Mouse (Mus musculus) MEL (cell line): ENCODE measurements around the gene Jmjd1c. TPM values are rescaled to one million over a fixed set of nuclear protein-coding genes. Genes with fewer than 3 reads are reported as not detected.

ENCODE experiments used
- DNase-seq: peaks from one replicate; pipeline ENCODE4 v3.0.0; 2011; ENCODE audit warnings: low read depth, low spot score
- H3K27ac ChIP-seq: 2 replicates; pipeline ENCODE4 v1.5.1; 2012; ENCODE audit warnings: low read depth, mild to moderate bottlenecking, control low read depth, low read length, moderate library complexity; ENCODE audit not compliant: control insufficient read depth
- H3K27me3 ChIP-seq, 2 experiments: fragments of 150-350 bp in 1 of 2; sonication (generic) in 1 of 2; 2 replicates each; pipeline ENCODE4 v1.6.1; 2012; ENCODE audit warnings: low read length in 2 of 2, mild to moderate bottlenecking in 2 of 2, improper control_type of control experiment in 1 of 2, moderate library complexity in 1 of 2; ENCODE audit not compliant: insufficient read depth in 2 of 2, control insufficient read depth in 1 of 2
- H3K36me3 ChIP-seq, 2 experiments: 2 replicates each; pipeline ENCODE4 v1.6.1; 2012 to 2014; ENCODE audit warnings: low read length in 2 of 2, improper control_type of control experiment in 1 of 2, inconsistent platforms in 1 of 2, mild to moderate bottlenecking in 1 of 2; ENCODE audit not compliant: insufficient read depth in 2 of 2, control insufficient read depth in 1 of 2
- H3K4me1 ChIP-seq, 2 experiments: fragments of 150-350 bp in 1 of 2; sonication (generic) in 1 of 2; 2 replicates each; pipeline ENCODE4 v1.6.1; 2012; ENCODE audit warnings: low read length in 2 of 2, improper control_type of control experiment in 1 of 2, mild to moderate bottlenecking in 1 of 2; ENCODE audit not compliant: insufficient read depth in 2 of 2, control insufficient read depth in 1 of 2
- H3K4me3 ChIP-seq, 2 experiments: fragments of 150-350 bp in 1 of 2; sonication (generic) in 1 of 2; 2 replicates each; pipeline ENCODE4 v1.5.1; 2012; ENCODE audit warnings: low read depth in 2 of 2, low read length in 2 of 2, mild to moderate bottlenecking in 2 of 2, moderate library complexity in 2 of 2, control low read depth in 1 of 2, improper control_type of control experiment in 1 of 2; ENCODE audit not compliant: control insufficient read depth in 1 of 2, insufficient read depth in 1 of 2
- H3K79me2 ChIP-seq: 2 replicates; pipeline ENCODE4 v1.6.1; 2012; ENCODE audit warnings: mild to moderate bottlenecking, low read length, moderate library complexity; ENCODE audit not compliant: control insufficient read depth, poor library complexity, insufficient read depth
- H3K9ac ChIP-seq: 2 replicates; pipeline ENCODE4 v1.6.1; 2012; ENCODE audit warnings: low read depth, mild to moderate bottlenecking, control low read depth, low read length, moderate library complexity; ENCODE audit not compliant: control insufficient read depth, poor library complexity, severe bottlenecking
- H3K9me3 ChIP-seq: fragments of 150-350 bp; sonication (generic); replicated peaks from 2 replicates; pipeline ENCODE4 v1.6.1; 2012; ENCODE audit warnings: mild to moderate bottlenecking, low read length, improper control_type of control experiment, moderate library complexity; ENCODE audit not compliant: insufficient read depth
- BHLHE40 ChIP-seq: IDR thresholded peaks from 2 replicates; pipeline ENCODE4 v1.6.1; 2012; ENCODE audit warnings: low read depth, mild to moderate bottlenecking, inconsistent platforms, low read length, improper control_type of control experiment, borderline replicate concordance
- CHD1 ChIP-seq: IDR thresholded peaks from 2 replicates; pipeline ENCODE4 v1.6.1; 2012; ENCODE audit warnings: low read depth, mild to moderate bottlenecking, inconsistent platforms, low read length, improper control_type of control experiment
- CHD2 ChIP-seq: IDR thresholded peaks from 2 replicates; pipeline ENCODE4 v1.6.1; 2011; ENCODE audit warnings: low read length, improper control_type of control experiment
- CTCF ChIP-seq, 3 experiments: IDR thresholded peaks in 2 of 3; conservative IDR thresholded peaks in 1 of 3; 2 replicates each; pipeline ENCODE4 v1.5.1; 2011 to 2012; ENCODE audit warnings: low read length in 3 of 3, low read depth in 2 of 3, mild to moderate bottlenecking in 2 of 3, improper control_type of control experiment in 1 of 3, inconsistent platforms in 1 of 3, mixed read lengths in 1 of 3, moderate library complexity in 1 of 3; ENCODE audit not compliant: control insufficient read depth in 1 of 3, insufficient read depth in 1 of 3, poor library complexity in 1 of 3, severe bottlenecking in 1 of 3
- EP300 ChIP-seq, 2 experiments: IDR thresholded peaks; 2 replicates each; pipeline ENCODE4 v1.6.1; 2011; ENCODE audit warnings: improper control_type of control experiment in 2 of 2, low read length in 2 of 2, low read depth in 1 of 2, mild to moderate bottlenecking in 1 of 2
- ETS1 ChIP-seq: IDR thresholded peaks from 2 replicates; pipeline ENCODE4 v1.6.1; 2012; ENCODE audit warnings: low read depth, mild to moderate bottlenecking, inconsistent platforms, low read length, improper control_type of control experiment, moderate library complexity
- GABPA ChIP-seq: IDR thresholded peaks from 2 replicates; pipeline ENCODE4 v1.6.1; 2012; ENCODE audit warnings: low read depth, mild to moderate bottlenecking, inconsistent platforms, low read length, improper control_type of control experiment, moderate library complexity
- GATA1 ChIP-seq: IDR thresholded peaks from 2 replicates; pipeline ENCODE4 v1.6.1; 2011; ENCODE audit warnings: low read depth, low read length, improper control_type of control experiment
- HCFC1 ChIP-seq: IDR thresholded peaks from 2 replicates; pipeline ENCODE4 v1.6.1; 2012; ENCODE audit warnings: low read depth, mild to moderate bottlenecking, inconsistent platforms, low read length, improper control_type of control experiment, moderate library complexity
- JUND ChIP-seq: IDR thresholded peaks from 2 replicates; pipeline ENCODE4 v1.6.1; 2011; ENCODE audit warnings: low read depth, mild to moderate bottlenecking, improper control_type of control experiment, low read length
- KAT2A ChIP-seq: conservative IDR thresholded peaks from 2 replicates; pipeline ENCODE4 v1.6.1; 2012; ENCODE audit warnings: low read depth, low read length, improper control_type of control experiment, inconsistent platforms
- MAFK ChIP-seq: IDR thresholded peaks from 2 replicates; pipeline ENCODE4 v1.6.1; 2011; ENCODE audit warnings: low read depth, mild to moderate bottlenecking, low read length, improper control_type of control experiment, borderline replicate concordance
- MAX ChIP-seq: IDR thresholded peaks from 2 replicates; pipeline ENCODE4 v1.6.1; 2011; ENCODE audit warnings: low read length, improper control_type of control experiment
- MAZ ChIP-seq: IDR thresholded peaks from 2 replicates; pipeline ENCODE4 v1.6.1; 2012; ENCODE audit warnings: low read depth, mild to moderate bottlenecking, inconsistent platforms, low read length, improper control_type of control experiment
- MEF2A ChIP-seq: IDR thresholded peaks from 2 replicates; pipeline ENCODE4 v1.6.1; 2014; ENCODE audit warnings: low read depth, mild to moderate bottlenecking, inconsistent platforms, low read length, improper control_type of control experiment; ENCODE audit not compliant: poor library complexity, insufficient replicate concordance, severe bottlenecking; ENCODE audit errors: extremely low read depth
- MYB ChIP-seq: IDR thresholded peaks from 2 replicates; pipeline ENCODE4 v1.6.1; 2011; ENCODE audit warnings: mild to moderate bottlenecking, low read depth, low read length, improper control_type of control experiment
- NELFE ChIP-seq: IDR thresholded peaks from 2 replicates; pipeline ENCODE4 v1.6.1; 2011; ENCODE audit warnings: low read depth, low read length, improper control_type of control experiment
- POLR2AphosphoS2 ChIP-seq: IDR thresholded peaks from 2 replicates; pipeline ENCODE4 v1.6.1; 2011; ENCODE audit warnings: low read length, improper control_type of control experiment
- RAD21 ChIP-seq: IDR thresholded peaks from 2 replicates; pipeline ENCODE4 v1.6.1; 2011; ENCODE audit warnings: mild to moderate bottlenecking, low read depth, low read length, improper control_type of control experiment
- RCOR1 ChIP-seq: IDR thresholded peaks from 2 replicates; pipeline ENCODE4 v1.6.1; 2012; ENCODE audit warnings: low read depth, mild to moderate bottlenecking, inconsistent platforms, low read length, improper control_type of control experiment
- SIN3A ChIP-seq: IDR thresholded peaks from 2 replicates; pipeline ENCODE4 v1.6.1; 2012; ENCODE audit warnings: low read length, improper control_type of control experiment, inconsistent platforms
- SMC3 ChIP-seq: IDR thresholded peaks from 2 replicates; pipeline ENCODE4 v1.6.1; 2011; ENCODE audit warnings: low read depth, low read length, improper control_type of control experiment
- UBTF ChIP-seq: IDR thresholded peaks from 2 replicates; pipeline ENCODE4 v1.6.1; 2012; ENCODE audit warnings: low read depth, mild to moderate bottlenecking, inconsistent platforms, low read length, improper control_type of control experiment, moderate library complexity, borderline replicate concordance; ENCODE audit not compliant: insufficient read depth
- ZC3H11A ChIP-seq: IDR thresholded peaks from 2 replicates; pipeline ENCODE4 v1.6.1; 2012; ENCODE audit warnings: low read depth, mild to moderate bottlenecking, inconsistent platforms, low read length, improper control_type of control experiment
- ZMIZ1 ChIP-seq: IDR thresholded peaks from 2 replicates; pipeline ENCODE4 v1.6.1; 2012; ENCODE audit warnings: low read depth, mild to moderate bottlenecking, inconsistent platforms, low read length, improper control_type of control experiment, moderate library complexity
- ZNF384 ChIP-seq: IDR thresholded peaks from 2 replicates; pipeline ENCODE4 v1.6.1; 2012; ENCODE audit warnings: low read depth, mild to moderate bottlenecking, inconsistent platforms, low read length, improper control_type of control experiment
- polyA plus RNA-seq, 2 experiments: library from polyadenylated mRNA; stranded (reverse) in 1 of 2; unstranded in 1 of 2; fragments of >175 nt in 1 of 2; fragments of >200 nt in 1 of 2; gene quantifications; 2 replicates each; pipeline versions ENCODE4 v1.2.1 to v1.2.4; 2012; ENCODE audit warnings: low replicate concordance in 2 of 2, low read depth in 1 of 2; ENCODE audit not compliant: insufficient read length in 2 of 2, insufficient read depth in 1 of 2, missing spikeins in 1 of 2
- total RNA-seq: library from RNA; depleted of rRNA; stranded (reverse); fragments of 300-350 nt; gene quantifications from 2 replicates; pipeline ENCODE4 v1.2.3, GENCODE M21; 2012

Jmjd1c gene
- total and polyA plus RNA-seq, 3 experiments: 10.6 to 62.3 (median 15.2) TPM

GRCm38 (mm10) chr10:67282531-67282930 is 186.6 kb downstream of the Jmjd1c start:
- Histone ChIP-seq H3K36me3 (peaks cover 2 to 25% of the 10 kb centered on the region in 2 experiments; a peak in 3 of 4 replicates), H3K9ac (peak overlapping the region; percentile 16; the same call in 1 of the 2 replicates), H3K4me1 (peaks cover 15 to 25% of the 10 kb centered on the region in 2 experiments), H3K9me3 (no peaks in the 10 kb centered on the region), H3K27me3 (no peaks in the 10 kb centered on the region), H3K27ac (no peak overlapping the region), H3K79me2 (peaks cover 61% of the 10 kb centered on the region), H3K4me3 (peak overlapping the region in 1 of 2 experiments; percentile 99; a peak in 3 of 4 replicates)
- TF ChIP-seq ZNF384: no peak
- no peak for TF ChIP-seq ZMIZ1
- TF ChIP-seq HCFC1: no peak
- no peak for TF ChIP-seq MAZ
- TF ChIP-seq MEF2A: no peak
- no peak for TF ChIP-seq ETS1
- no peak for TF ChIP-seq GABPA
- TF ChIP-seq MAFK: no peak
- no peak for TF ChIP-seq CTCF (IDR thresholded peaks at IDR 0.05 in 2 of 3, conservative IDR thresholded peaks at IDR 0.05 in 1 of 3; ENCODE audit: control insufficient read depth in 1 of 3, insufficient read depth in 1 of 3, low read depth in 2 of 3, low read length in 3 of 3, poor library complexity in 1 of 3, severe bottlenecking in 1 of 3)
- TF ChIP-seq POLR2AphosphoS2: no peak
- no peak for TF ChIP-seq NELFE
- no peak for TF ChIP-seq RAD21
- TF ChIP-seq BHLHE40: no peak
- no peak for TF ChIP-seq RCOR1
- no peak for TF ChIP-seq SIN3A
- no peak for TF ChIP-seq KAT2A
- TF ChIP-seq GATA1: no peak
- no peak for TF ChIP-seq CHD2
- no peak for TF ChIP-seq ZC3H11A
- no peak for TF ChIP-seq EP300 (IDR thresholded peaks at IDR 0.05; ENCODE audit: low read depth in 1 of 2, low read length in 2 of 2)
- DNase-seq: no peak

GRCm38 (mm10) chr10:67283516-67283915 is 187.6 kb downstream of the Jmjd1c start:
- Histone ChIP-seq H3K36me3 (peaks cover 2 to 24% of the 10 kb centered on the region in 2 experiments; a peak in 3 of 4 replicates), H3K79me2 (peaks cover 53% of the 10 kb centered on the region), H3K27ac (no peak overlapping the region), H3K9me3 (no peaks in the 10 kb centered on the region), H3K4me1 (peaks cover 15 to 24% of the 10 kb centered on the region in 2 experiments), H3K27me3 (no peaks in the 10 kb centered on the region), H3K9ac (peak overlapping the region; percentile 70), H3K4me3 (peak overlapping the region; percentile 71 to 99)
- TF ChIP-seq CHD1: peak; percentile 37; the same call in 1 of the 2 replicates
- TF ChIP-seq UBTF: no peak
- no peak for TF ChIP-seq KAT2A
- TF ChIP-seq ZMIZ1: no peak
- no peak for TF ChIP-seq MAZ
- TF ChIP-seq MEF2A: no peak
- TF ChIP-seq MYB: no peak
- no peak for TF ChIP-seq MAX
- TF ChIP-seq SMC3: 0 out of 2 replicates have a peak, but pooled peaks have one; percentile 0
- no peak for TF ChIP-seq JUND
- TF ChIP-seq BHLHE40: no peak
- no peak for TF ChIP-seq POLR2AphosphoS2
- DNase-seq: peak; percentile 42
